Mouse (Mus musculus) CD4-positive, CD25-positive, alpha-beta regulatory T cell (primary cell): ENCODE results near the gene Akap4. TPM values are rescaled to one million over a fixed set of nuclear protein-coding genes. Genes with fewer than 3 reads are reported as not detected.

Experiments used
- polyA plus RNA-seq: library from polyadenylated mRNA; unstranded; fragments of 100-300 nt; shearing (Covaris generic); gene quantifications from one replicate; pipeline ENCODE4 v1.2.1, GENCODE M21; 2017

Akap4 gene
- not detected for polyA plus RNA-seq

DNA sequence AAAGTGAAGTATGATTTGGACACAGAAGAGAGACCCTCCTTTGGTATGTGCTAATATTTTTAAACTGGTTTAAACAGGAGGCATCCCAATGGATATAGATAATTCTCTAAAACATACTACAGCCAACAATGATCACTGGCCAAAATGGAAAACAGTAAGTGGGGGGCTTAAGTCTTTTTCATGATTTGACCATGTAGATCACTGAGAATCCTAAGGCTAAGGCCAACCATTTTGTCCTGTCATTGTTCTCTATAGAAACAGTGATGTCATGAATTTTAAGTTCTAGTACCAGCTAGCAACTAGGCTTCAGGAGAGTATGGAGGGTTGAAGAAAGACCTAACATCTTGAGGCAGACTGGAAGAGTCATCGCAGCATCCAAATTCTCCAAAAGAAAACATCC, at the start of gene Akap4:
TSS of gene Akap4 (plus strand) at position 301 of the 400 bp plus-strand sequence.

DNA sequence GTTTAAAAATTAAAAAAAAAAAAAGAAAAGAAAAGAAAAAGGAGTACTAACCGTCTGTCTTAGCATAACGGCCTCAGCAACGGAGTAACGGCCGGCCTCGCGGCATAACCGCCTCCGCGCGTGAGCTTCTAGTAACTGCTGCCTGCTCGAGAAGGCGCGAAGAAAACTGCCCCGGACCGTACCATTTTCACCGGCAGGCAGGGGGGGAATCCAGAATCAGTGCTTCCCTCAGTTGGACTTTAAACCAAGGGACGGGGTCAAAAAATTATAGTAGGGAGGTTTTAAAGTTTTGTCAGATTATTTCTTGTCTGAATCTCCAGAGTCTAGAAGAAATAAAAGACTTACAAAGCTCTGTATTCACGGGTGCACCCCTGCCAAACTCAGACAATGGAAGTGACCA, 25.8 kb upstream of the Akap4 start, which contains the start of gene Ccnb3:
TSS of gene Ccnb3 (minus strand) at position 101 of the 400 bp plus-strand sequence.

Other genes starting within 250 kb of the Akap4 start
- not detected for gene Ccnb3, start 25.9 kb upstream of the Akap4 start, polyA plus RNA-seq